Mouse (Mus musculus): ENCODE results near the gene 1700123O20Rik.

Gene 1700123O20Rik

DNA sequence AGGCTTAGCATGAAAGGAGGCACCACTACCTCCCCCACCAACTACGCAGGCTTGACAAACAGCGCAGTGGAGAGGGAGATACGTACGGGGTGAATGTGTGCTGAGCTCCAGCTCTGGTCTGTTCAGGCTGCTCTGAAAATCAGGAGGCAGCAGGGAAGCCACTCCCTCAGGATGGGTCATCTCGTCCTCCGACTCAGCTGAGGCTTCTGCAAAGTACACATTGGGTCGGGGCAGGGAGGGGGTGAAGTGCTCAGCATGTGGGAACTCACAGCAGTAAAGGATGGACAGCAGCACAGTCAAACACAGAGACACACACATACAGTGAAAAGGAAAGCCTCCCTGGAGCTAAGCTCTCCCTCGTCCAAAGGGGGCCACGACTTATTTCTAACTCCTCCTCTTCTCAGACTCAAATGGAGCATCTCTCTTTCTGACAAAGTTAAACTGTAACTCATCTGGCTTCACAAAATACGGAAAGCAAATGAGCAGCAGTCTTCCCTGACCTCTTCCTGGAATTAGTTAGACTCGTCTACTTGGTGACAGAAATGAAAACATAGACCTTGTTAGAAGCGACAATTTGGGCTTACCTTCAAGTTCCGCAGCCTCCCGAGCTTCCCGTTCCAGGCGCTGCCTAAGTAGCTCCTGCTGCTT lies 7.2 kb upstream of the 1700123O20Rik start:
- no peak for DNase-seq

DNA sequence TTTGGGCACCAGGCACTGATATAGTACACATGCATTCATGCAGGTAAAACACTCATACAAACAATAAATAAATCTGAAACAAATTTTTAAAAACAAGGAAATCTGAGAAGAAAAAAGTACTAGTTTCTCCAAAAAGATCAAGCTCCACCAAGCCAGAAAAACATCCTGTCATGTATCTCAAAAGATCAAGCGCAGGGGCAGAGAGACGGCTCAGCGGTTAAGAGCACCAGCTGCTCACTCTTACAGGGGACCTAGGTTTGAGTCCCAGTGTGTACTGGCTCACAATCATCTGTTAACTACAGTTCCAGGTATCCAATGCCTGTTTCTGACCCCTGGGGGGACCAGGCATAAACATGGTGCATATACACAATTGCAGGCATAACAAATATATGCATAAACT lies 3.6 kb upstream of the 1700123O20Rik start:
- no peak for DNase-seq

DNA sequence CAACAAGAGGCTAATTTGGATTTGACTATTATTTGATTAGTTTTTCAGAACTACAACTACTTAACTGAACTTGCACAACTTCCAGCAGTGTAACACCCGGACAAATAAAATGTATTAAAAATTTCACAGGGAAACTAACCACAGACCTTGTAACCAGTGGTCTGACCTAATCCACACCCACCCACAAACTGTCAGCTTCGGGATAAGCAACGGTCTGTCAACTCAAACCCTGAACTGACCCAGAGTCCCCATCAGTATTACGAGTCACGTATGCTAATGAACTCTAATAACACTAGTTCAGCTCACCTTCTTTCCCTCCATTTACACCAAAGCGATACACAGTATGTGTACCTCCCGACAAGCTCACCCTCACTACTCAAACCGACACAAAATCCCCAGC lies 545 bp upstream of the 1700123O20Rik start:
- no peak for DNase-seq

DNA sequence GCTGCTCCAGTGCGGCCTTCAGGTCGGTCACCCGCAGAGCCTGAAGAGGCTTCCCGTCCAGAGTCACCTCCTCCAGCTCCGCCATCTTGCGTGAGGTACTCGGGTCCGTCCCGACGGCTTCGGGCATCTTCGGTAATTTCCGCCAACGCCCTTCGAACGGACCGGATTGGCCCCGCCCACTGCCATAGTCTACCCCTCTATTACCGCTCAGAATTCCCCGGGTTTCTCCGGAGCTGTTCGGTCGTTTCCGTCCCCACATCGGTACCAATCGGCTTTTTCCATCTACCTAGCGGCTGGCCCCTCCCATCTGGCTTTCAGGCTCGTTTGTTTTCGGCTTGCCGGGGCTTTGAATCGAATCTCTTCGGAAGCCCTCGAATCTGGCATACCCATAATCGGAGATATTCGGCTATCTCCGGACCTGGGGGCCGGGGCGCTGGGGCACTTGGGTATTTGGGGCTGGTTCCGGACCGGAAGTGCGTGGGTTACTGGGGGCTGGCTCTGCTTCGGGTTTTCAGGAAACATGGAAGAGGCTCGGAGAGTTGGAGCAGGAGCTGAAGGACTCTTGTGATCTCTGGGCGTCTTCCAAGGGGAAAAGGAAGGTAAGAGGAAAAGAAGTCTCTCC lies 617 bp downstream of the 1700123O20Rik start, which contains the start of gene Acin1:
Gene Acin1 (minus strand): TSS at position 410 of the 622 bp plus-strand sequence.
- DNase-seq = peak; percentile 100

DNA sequence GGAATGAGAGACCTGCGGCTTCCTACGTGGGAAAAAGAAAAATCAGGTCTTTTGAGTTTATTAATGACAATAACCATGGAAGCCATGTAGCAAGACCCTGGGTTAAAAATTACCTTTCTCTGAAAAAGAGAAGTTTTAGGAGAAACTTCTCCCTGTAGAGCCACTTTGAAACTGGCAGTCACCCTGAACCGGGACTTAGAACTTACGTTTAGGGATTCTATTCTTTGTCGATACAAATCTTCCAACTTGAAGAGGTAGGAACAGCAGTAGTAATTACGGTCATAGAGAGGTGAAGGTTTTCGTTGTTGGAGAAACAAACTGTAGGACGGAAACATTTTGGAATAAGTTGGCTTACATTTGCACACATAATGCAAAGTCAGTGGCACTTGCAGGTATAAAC lies 1.2 kb downstream of the 1700123O20Rik start:
- no peak for DNase-seq

DNA sequence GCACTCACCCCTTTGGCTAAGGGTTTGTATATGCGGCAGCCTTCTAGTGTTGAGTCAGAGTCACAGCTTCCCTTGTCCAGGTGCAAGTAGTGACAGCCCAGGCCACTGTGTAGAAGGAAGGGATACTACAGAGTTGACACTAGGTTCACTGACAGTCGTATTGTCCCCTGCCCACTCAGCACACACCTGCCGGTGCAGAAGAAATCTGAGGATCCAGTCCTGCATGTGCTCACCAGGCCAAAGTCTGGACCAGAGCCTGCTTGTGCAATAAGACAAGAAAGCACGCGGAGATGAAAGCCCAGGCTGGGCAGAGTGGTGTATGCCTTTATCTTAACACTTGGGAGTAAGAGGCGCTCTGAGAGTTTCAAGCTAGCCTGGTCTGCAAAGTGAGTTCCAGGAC lies 9.0 kb downstream of the 1700123O20Rik start:
- no peak for DNase-seq

DNA sequence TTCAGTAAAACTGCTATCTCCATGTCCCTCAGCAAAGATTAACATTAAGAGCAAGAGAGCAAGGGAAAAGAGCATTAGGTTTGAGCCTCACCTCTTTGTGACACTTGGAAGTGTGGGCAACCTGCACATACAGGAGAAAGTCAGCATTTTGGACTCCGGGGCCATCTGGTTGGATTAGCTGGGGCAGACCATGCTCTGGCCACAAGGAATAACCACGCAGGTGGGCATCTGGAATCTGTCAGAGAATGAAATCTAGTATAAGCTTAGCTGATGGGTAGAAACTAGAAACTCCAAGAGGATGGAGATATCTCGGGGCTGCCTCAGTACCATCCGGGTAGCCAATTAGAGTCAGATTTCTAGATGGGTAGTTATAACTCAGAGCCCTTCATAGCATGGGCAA lies 10.7 kb downstream of the 1700123O20Rik start:
- DNase-seq = no peak

DNA sequence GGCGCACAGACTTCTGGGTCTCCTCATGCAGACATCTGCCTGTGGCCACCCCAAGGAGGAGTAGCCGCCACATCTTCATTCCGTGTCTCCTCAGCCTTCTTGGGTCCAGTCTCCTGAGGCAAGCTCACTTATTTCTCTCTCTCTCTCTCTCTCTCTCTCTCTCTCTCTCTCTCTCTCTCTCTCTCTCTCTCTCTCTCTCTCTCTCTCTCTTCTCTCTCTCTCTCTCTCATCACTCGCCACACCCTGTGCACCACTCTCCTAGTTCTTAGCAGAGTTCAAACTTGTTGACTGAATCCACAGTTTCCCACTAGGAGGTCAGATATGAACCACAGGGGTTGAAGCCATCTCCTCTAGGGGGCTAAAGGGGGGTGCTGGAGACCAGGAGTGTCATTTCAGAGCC lies 12.7 kb downstream of the 1700123O20Rik start, which contains the start of gene Gm29776:
Gene Gm29776 (minus strand): TSS at position 101 of the 400 bp plus-strand sequence.
- DNase-seq = no peak

DNA sequence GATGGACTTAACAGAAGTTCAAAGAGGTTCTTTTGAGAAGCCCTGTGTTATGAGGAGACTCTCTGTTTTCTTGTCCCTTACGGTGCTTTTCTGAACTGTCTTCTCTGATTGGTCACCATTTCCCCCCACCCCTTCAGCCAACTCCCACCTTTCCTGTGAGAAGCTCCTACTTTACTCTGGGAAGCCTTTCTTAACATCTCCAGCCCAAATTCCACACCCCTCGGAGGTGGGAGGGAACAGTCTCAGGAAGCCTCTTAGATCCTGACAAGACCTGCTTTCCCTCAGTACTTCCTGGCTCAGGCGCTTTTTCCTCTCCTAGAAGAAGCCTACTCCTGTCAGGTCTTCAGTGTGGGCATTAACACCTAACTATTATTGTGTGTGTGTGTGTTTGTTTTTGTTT lies 13.6 kb downstream of the 1700123O20Rik start:
- no peak for DNase-seq

DNA sequence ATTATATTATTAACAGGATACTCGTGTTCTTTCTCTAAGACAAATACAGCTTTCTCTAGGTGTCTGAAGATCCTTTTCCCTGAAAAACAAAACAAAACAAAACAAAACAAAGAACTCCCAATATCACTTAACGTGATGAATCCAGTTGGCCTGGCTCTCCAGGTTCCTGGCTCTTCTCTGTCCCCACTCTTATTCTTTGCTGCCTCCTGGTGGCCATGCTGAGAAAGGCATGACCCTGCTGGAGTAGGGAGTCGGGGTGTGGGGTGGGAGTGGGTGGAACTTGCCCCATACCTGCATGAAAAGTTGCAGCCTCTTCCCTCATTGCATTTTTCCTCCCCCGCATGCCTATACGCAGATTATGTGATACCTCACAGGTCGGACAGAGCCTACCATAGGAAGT lies 15.3 kb downstream of the 1700123O20Rik start:
- peak; percentile 75 for DNase-seq

DNA sequence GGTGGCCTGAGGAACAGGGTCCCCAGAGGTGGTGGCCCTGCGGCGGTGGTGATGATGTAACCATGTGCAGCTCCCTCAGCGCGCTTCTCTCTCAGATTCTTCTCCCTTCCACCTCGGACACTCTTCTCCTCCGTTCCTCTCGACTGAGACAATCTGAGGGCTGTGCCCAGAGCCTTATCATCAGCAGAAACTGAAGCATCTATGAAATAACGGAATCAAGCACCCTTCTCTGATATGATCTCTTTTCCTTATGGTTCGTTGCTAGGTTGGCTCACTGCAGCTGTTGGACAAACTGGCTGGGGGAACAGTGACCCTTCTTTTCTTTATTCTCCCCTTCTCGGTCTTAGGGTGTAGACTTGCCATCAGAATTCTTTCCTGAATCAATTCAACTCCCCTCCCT lies 17.2 kb downstream of the 1700123O20Rik start:
- no peak for DNase-seq

DNA sequence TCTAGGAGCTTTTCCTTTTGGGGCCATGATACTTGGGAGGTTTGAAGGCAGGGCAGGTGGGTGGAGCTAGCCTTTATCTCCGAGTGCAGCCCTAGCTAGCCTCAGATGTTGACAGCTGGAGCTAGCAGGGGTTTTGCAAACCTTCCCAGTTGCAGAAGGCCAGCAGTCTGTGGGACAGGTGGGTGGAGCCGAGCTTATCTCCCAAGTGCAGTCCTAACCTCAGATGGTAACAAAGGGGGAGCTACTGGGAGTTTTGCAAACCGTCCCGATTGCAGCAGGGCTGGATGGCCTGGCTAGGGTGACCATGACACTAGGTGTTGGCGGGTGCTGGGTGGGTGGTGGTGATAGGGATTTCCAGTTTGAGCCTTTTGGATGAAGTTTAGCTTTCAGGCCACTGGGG lies 19.8 kb downstream of the 1700123O20Rik start:
- DNase-seq = no peak

DNA sequence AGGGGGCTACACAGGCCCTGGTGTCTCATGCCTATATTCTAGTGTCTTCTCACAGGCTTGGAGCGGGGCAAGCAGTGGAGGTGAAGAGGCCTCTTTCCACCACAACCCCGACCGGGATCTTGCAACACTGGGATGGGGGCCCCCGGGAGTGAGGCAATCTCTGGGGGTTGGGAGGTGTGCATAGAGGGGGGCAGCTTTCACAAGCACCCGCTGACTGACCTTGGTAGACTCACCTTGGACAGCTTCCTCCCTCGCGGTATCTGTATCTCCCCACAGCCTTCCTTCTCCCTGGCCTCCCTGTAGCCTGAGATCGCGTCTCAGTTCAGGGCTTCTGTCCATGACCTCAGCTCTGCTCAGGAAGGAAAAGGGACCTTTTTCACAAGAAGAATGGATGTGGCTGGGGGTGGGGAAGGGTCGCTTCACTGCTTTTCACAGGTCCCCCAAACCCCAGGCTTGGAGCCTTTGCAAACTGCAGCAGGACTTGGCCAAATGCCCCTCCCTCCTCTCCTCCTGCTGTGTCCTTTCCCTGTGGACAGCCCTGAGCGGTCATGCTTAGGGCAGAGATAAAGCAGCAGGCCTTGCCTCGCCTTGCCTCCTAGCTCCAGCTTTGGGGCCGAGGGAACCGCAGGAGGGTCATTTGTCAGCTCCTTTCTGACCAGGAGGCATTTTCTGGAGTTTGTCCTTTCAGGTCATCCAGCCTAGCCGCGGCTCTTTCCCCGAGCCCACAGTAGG lies 20.7 kb downstream of the 1700123O20Rik start:
- no peak for DNase-seq

DNA sequence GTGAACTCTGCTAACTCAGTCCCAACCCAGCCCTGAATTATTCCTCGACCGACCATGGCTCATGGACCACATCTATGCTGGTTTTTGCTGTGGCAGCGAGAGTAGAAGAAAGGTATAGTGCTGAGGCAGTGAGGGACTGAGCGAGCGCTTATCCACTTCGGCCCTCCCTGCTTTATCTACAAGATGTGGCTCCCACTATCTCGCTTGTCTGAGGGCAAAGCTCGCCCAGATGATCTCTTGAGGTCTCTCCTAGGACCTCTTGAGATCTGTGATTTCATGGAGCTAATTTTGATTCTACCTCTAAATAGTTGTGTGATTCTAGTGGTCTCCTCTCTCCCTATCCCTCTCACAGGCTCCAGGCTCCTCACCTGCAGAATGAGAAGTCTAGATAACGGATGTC lies 23.0 kb downstream of the 1700123O20Rik start:
- no peak for DNase-seq

DNA sequence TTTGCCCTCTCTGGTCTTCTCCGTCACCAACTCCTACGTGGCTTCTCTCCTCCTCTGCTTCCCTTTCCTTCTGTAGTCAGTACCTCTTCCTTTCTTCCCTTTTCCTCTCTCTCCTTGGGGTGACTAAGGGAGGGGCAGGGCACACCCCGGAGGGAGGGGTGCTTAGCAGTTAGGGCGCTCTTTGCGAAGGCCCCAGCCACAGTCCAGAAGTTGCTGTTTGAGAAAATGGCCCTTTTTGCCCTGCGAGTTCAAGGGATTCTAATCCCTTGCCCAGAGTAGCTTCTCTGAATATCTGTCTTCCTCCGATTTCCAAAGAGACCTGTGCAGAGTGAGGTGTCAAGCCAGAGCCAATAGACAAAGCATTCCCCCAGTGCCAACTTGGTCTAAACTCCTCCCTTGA lies 26.1 kb downstream of the 1700123O20Rik start, which contains the start of gene Cebpe:
Gene Cebpe (minus strand): TSS at position 101 of the 400 bp plus-strand sequence.
- DNase-seq = no peak

DNA sequence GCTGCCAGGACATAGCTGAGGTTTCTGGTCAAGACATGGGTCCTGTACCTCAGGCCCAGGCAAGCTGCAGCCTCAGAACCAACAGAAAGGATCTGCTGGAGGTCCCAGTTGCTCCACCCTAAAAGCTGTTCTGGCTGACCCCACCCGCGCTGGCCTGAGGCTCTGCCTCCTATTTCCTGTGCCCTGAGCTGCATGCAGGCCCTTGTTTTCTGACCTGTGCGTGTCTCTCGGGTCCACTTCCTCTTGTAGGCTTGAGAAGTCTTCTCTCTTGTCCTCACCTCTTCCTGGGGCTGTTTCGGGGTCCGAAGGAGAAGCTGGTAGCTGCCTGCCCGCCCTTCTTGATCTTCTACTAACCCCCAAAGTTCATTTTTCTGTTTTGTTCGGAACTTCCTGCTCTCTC lies 26.8 kb downstream of the 1700123O20Rik start:
- no peak for DNase-seq

DNA sequence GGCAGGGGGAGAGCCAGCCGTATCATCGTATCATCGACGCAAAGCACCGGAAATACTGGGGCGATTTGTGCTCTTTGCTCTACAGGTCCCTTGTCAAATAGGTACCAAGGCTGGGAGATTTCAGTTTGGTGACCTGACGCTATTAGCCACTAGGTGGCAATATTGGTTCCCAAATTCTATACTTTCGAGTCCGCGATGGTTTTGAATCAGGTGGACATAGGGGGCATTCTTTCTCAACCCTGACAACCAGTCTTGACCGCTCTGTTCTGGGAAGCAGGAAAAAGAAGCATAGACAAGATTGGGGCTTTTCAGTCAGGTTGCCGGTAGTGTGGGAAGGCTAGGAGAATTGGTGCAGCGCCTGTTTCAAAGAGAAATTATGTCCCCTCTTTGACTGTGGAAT lies 28.1 kb downstream of the 1700123O20Rik start:
- DNase-seq = peak; percentile 36

DNA sequence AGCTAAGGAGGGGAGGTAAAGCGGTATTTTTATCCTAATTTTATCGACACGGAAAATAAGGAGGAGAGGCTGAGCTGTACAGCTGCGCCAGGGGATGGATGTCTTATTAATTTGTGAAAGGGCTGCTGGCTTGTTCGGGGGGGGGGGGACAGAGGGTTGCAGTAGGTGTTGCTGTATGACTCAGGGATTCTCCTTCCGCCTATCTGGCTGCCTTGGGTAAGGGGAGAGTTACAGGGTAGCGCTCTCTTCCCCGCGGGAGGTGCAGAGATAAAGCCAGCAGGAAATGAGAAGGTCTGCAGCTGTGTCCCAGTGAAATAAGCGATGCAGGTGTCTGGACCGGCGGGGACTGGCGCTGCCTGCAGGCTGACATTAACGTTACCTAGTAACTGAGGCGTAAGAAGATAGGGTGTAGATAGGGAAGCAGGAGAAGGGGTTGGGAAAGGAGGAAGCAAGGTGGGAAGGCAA lies 28.6 kb downstream of the 1700123O20Rik start:
- no peak for DNase-seq

DNA sequence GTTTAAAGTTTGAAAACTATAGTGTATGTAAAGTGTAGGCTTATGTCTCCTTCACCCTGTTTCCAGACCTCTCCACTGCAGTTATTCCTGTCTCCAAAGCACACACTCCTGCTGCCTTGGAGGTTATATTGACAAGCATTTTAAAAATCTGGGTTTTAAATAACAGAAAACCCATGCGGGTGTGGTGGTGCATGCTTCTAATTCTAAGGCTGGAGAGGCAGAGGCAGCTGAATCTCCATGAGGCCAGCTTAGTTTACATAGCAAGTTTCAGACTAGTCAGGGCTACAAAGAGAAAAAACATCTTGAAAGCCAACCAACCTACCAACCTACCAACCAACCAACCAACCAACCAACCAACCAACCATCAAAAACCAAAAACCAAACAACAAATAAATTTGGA lies 29.4 kb downstream of the 1700123O20Rik start:
- no peak for DNase-seq

DNA sequence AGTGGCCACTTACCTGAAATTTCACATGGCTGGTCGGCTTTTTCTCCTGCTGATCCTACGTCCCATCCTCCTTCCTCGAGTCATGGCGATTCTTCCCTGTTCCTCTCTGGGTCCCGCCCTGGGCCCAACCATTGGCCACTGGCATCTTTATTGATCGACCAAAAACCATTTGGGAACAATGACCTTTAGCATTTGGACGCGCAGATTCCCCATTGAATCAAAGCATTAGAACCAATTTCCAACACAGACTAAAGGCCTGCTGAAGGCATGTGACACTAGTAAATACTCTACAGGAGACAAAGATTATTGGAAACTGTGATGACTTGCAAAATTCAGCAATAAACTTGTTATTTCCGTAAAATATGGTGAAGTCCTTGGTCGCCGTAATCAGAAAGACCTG lies 34.0 kb downstream of the 1700123O20Rik start:
- no peak for DNase-seq

DNA sequence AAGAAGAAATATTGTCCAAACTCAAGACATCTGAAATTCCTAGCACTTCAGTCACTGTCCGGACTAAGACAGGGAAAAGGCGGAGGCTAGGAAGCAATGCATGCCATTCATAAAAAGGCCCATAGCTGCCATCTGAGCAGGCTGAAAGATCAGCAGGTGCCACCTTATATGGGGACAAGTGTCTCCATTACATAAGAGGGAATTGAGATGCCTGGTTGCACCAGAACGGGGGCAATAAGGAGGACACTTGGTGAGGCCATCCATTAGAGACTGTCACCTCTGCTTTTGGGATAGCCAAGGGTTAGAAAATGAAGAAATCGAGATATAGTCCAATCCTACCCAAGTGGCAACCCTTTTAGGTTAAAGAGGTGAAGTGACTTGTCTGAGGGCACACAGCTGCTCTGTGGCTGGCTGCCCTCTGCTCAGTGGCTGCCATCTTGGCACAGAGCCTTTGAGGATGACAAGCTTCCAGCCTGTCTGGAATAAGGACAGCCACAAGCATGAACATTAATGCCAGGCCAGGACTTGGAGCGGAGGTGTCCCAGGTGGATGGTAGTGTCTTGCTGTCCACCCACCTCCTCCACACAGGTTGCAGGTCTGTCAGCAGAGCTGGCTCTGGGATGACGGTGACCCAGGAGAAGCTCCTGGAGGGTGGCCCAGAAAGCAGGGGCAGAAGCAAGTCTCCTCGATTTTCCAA lies 34.8 kb downstream of the 1700123O20Rik start:
- DNase-seq = no peak

DNA sequence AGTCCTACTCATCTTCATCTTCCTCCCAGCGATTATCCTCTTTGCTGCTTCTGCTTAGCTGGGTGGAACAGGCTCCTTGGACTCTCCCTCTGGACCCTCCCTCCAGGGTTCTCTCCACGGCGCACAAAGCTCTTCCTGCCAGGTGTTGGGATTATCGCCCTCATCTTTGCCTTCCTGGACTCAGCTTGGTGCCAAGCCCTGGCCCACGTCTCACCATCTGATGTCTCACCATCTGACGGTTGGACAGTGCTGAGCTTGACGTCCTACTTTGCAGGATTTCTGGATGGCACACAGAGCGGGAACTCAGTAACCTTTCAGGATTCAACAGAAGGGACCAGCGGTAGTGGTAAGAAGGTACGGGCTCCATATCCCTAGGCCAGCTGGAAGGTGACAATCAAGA lies 35.7 kb downstream of the 1700123O20Rik start:
- DNase-seq = no peak

DNA sequence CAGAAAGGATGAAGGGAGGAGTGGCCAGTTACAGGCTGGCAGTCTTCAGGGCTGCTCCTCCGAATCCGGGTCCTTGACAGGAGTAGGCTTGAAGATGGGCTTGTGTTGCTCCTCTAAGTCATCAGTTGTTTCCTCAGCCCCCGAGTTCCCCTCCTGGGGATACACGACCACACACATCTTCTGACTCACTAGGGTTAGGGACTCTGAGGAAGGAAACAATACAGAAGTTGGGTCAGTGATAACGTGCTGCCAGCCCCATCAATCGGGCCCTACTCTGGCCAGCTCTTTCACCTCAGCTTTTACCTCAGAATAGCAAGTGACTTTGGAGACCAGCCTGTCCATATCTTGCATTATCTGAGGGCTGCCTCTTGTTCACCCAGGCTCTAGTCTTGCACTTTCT lies 38.0 kb downstream of the 1700123O20Rik start:
- DNase-seq = no peak
